Mouse (Mus musculus) kidney, postnatal 0 days (tissue): ENCODE measurements at regions not wholly inside any gene's neighbourhood (a gene's known extent, or its start where the extent isn't known, plus 50 kb on each side); places are given as distances from the start of the nearest gene placed in this dataset.

Experiments
- ATAC-seq: fragments of 200-750 bp; cut with Nextera tagmentation; replicated peaks from 2 replicates; pipeline ENCODE4 v1.8.0; 2017; ENCODE audit warnings: low read depth, moderate number of reproducible peaks, moderate TSS enrichment, moderate library complexity; ENCODE audit not compliant: low FRiP score
- DNase-seq: peaks from one replicate; pipeline ENCODE4 v3.0.0-alpha.2; 2016; ENCODE audit warnings: low spot score
- H3K27ac ChIP-seq: fragments of 300-500 bp; sonication (generic); 2 replicates; pipeline ENCODE4 v1.5.1; 2014; ENCODE audit warnings: mild to moderate bottlenecking
- H3K27me3 ChIP-seq: fragments of 300-500 bp; sonication (generic); 2 replicates; pipeline ENCODE4 v1.6.1; 2014; ENCODE audit warnings: low read length, mixed read lengths; ENCODE audit not compliant: insufficient read depth
- H3K36me3 ChIP-seq: fragments of 300-500 bp; sonication (generic); 2 replicates; pipeline ENCODE4 v1.6.1; 2014; ENCODE audit warnings: low read length, mixed read lengths; ENCODE audit not compliant: insufficient read depth
- H3K4me1 ChIP-seq: fragments of 300-500 bp; sonication (generic); replicated peaks from 2 replicates; pipeline ENCODE4 v1.6.1; 2014; ENCODE audit warnings: antibody characterized with exemption, low read length, mixed read lengths; ENCODE audit not compliant: insufficient read depth
- H3K4me2 ChIP-seq: fragments of 300-500 bp; sonication (generic); 2 replicates; pipeline ENCODE4 v1.6.1; 2014; ENCODE audit warnings: mild to moderate bottlenecking, low read length, moderate library complexity, mixed read lengths
- H3K4me3 ChIP-seq: fragments of 300-500 bp; sonication (generic); replicated peaks from 2 replicates; pipeline ENCODE4 v1.5.1; 2014; ENCODE audit warnings: low read depth, low read length
- H3K9ac ChIP-seq: fragments of 300-500 bp; sonication (generic); 2 replicates; pipeline ENCODE4 v1.6.1; 2014; ENCODE audit warnings: low read depth, low read length
- H3K9me3 ChIP-seq: fragments of 300-500 bp; sonication (generic); replicated peaks from 2 replicates; pipeline ENCODE4 v1.6.1; 2016; ENCODE audit warnings: low read length, inconsistent platforms, mixed read lengths
- CTCF ChIP-seq: IDR thresholded peaks from 2 replicates; pipeline ENCODE4 v1.5.1; 2016; ENCODE audit warnings: antibody characterized with exemption, low read depth, mild to moderate bottlenecking, moderate library complexity
- WGBS: fragments of 180-500 bp; shearing (Covaris S2); extraction: QIAGEN DNeasy Blood & Tissue Kit; methylation state at CpG from one replicate; pipeline ENCODE4 v1.1.7; 2014; 5-methylcytosine and 5-hydroxymethylcytosine counted together

DNA sequence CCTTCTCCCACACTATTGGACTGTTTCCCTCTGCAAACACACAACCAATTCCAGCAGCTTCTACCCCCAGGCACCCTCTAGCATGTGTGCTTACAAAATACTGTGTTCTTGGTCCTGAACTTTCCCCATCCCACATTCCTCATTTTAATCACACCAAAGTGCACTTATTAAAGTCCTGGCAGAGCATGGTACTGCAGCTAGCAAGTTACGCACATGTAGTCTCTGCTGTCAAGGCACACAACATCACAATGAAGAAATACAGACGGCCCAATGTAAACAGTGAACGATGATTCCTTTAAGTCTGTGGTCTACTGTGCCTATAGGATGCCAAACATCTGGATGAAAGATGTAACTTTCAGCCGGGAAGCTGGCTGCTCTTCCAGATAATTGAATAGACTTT lies 98.3 kb upstream of the Tspan2 start:
- Histone ChIP-seq H3K9me3 (no peaks in the 10 kb centered on the region), H3K36me3 (no peaks in the 10 kb centered on the region), H3K9ac (no peak overlapping the region), H3K27ac (no peak overlapping the region), H3K27me3 (no peaks in the 10 kb centered on the region), H3K4me1 (no peaks in the 10 kb centered on the region), H3K4me2 (no peak overlapping the region), H3K4me3 (no peak overlapping the region)
- WGBS: 57% methylated on average over 4 of the region's 4 CpGs
- DNase-seq: peak; percentile 24
- no peak for ATAC-seq
- TF ChIP-seq CTCF: no peak

GRCm38 (mm10) chr3:102636674-102637073 lies 97.7 kb upstream of the Tspan2 start:
- Histone ChIP-seq H3K27ac (no peak overlapping the region), H3K4me3 (no peak overlapping the region), H3K4me1 (no peaks in the 10 kb centered on the region), H3K9ac (no peak overlapping the region), H3K9me3 (no peaks in the 10 kb centered on the region), H3K4me2 (no peak overlapping the region), H3K36me3 (no peaks in the 10 kb centered on the region), H3K27me3 (no peaks in the 10 kb centered on the region)
- no peak for ATAC-seq
- no peak for TF ChIP-seq CTCF
- DNase-seq: no peak
- WGBS: 64% methylated on average over 4 of the region's 4 CpGs

DNA sequence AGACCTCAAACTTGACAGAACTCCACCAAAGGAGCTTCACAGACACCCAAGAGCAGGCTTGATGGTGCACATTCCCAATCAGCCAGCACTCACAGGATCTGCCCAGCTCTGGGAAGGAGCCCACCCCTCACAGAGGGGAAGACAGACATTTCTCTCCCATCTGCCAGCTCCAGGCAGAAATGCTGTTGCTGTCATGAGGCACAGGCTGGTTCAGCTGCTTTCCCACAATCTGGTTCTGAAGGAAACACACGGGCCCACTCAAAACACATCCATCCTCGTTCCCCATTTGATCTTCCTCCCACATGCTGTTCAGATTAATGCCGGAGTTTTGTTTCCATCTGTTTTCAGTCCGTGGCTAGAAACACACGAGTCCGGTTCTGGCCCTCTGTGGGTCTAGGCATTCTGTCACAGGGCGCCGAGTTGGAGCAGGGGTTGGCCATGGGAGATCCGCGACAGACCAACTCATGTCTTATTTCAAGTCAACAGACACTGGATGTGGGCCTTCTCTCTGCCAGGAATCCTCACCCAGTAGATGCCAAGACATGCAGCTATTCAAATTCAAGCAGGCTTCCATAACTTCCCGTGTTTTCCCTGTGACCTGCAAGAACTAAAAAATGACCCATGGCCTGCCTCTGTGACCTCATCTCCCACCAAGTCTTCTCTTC lies 89.9 kb upstream of the Tspan2 start:
- no peak overlapping the region for H3K27ac ChIP-seq
- no peak for TF ChIP-seq CTCF
- H3K36me3 ChIP-seq: no peaks in the 10 kb centered on the region
- ATAC-seq (no peak), DNase-seq (no peak)
- no peaks in the 10 kb centered on the region for H3K27me3 ChIP-seq
- H3K9ac ChIP-seq: no peak overlapping the region
- WGBS: 78% methylated on average over 11 of the region's 11 CpGs
- no peaks in the 10 kb centered on the region for H3K9me3 ChIP-seq
- H3K4me2 ChIP-seq: no peak overlapping the region
- no peak overlapping the region for H3K4me3 ChIP-seq
- no peaks in the 10 kb centered on the region for H3K4me1 ChIP-seq

DNA sequence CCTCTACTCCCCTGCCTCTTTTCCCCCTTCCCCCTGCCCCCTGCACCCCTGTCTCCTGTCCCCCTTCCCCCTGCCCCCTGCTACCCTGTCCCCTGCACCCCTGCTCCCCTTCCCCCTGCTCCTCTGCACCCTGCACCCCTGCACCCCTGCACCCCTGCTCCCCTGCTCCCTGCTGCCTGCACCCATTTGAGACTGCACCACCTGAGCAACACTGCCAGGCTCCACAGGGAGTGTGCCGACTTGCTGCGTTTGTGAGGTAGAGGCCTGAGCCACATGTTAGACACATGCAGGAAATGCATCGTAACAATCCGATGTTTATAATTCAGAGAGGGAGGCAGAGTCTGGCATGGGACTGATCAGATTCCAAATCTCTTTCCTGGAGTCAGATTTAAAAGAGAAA lies 85.9 kb upstream of the Tspan2 start:
- H3K9me3 ChIP-seq: no peaks in the 10 kb centered on the region
- DNase-seq (no peak), ATAC-seq (no peak)
- TF ChIP-seq CTCF: no peak
- H3K4me1 ChIP-seq: no peaks in the 10 kb centered on the region
- no peak overlapping the region for H3K9ac ChIP-seq
- H3K27me3 ChIP-seq: no peaks in the 10 kb centered on the region
- H3K4me3 ChIP-seq: no peak overlapping the region
- WGBS: 32% methylated on average over 4 of the region's 4 CpGs
- no peaks in the 10 kb centered on the region for H3K36me3 ChIP-seq
- no peak overlapping the region for H3K27ac ChIP-seq
- no peak overlapping the region for H3K4me2 ChIP-seq

DNA sequence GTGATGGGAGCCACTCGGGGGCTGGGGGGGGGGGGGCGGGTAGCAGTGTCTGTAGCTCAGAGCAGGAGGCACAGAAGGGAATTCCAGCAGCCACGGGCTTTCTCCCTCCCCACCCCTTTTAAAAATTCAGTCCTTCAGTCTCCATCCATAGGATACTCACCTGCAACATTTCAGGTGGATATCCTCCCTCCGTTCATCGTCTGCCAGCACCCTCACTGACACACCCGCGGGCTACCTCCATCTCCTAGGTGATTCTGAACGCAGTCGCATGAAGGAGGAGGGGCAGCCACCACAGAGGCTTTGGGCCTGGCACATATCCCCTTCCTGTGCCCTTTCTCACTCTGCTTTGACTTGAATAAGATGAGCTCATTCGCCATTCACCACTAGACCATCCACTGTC lies 79.4 kb upstream of the Tspan2 start:
- Histone ChIP-seq H3K9ac (no peak overlapping the region), H3K36me3 (no peaks in the 10 kb centered on the region), H3K27ac (no peak overlapping the region), H3K4me3 (no peak overlapping the region), H3K4me1 (no peaks in the 10 kb centered on the region), H3K27me3 (no peaks in the 10 kb centered on the region), H3K4me2 (no peak overlapping the region), H3K9me3 (no peaks in the 10 kb centered on the region)
- no peak for TF ChIP-seq CTCF
- WGBS: 87% methylated on average over 10 of the region's 10 CpGs
- DNase-seq (no peak), ATAC-seq (no peak)

- H3K9me3 ChIP-seq: no peaks in the 10 kb centered on the region
- H3K9ac ChIP-seq: no peak overlapping the region
- H3K4me2 ChIP-seq: no peak overlapping the region
- no peak for TF ChIP-seq CTCF
- no peaks in the 10 kb centered on the region for H3K4me1 ChIP-seq
- 41% methylated on average over 7 of the region's 7 CpGs for WGBS
- ATAC-seq (no peak), DNase-seq (no peak)
- H3K36me3 ChIP-seq: no peaks in the 10 kb centered on the region
- no peak overlapping the region for H3K4me3 ChIP-seq
- H3K27ac ChIP-seq: no peak overlapping the region
- no peaks in the 10 kb centered on the region for H3K27me3 ChIP-seq
Observed at GRCm38 (mm10) chr3:102657116-102657515, 77.2 kb upstream of the Tspan2 start.

GRCm38 (mm10) chr3:102657531-102658060 lies 76.7 kb upstream of the Tspan2 start:
- no peak for ATAC-seq
- no peaks in the 10 kb centered on the region for H3K9me3 ChIP-seq
- no peaks in the 10 kb centered on the region for H3K4me1 ChIP-seq
- DNase-seq: no peak
- no peak overlapping the region for H3K9ac ChIP-seq
- H3K4me2 ChIP-seq: no peak overlapping the region
- no peaks in the 10 kb centered on the region for H3K27me3 ChIP-seq
- H3K36me3 ChIP-seq: no peaks in the 10 kb centered on the region
- no peak overlapping the region for H3K27ac ChIP-seq
- no peak for TF ChIP-seq CTCF
- H3K4me3 ChIP-seq: no peak overlapping the region
- 76% methylated on average over 7 of the region's 7 CpGs for WGBS
